Mouse (Mus musculus): ENCODE measurements around the gene Mat2a.

DNA sequence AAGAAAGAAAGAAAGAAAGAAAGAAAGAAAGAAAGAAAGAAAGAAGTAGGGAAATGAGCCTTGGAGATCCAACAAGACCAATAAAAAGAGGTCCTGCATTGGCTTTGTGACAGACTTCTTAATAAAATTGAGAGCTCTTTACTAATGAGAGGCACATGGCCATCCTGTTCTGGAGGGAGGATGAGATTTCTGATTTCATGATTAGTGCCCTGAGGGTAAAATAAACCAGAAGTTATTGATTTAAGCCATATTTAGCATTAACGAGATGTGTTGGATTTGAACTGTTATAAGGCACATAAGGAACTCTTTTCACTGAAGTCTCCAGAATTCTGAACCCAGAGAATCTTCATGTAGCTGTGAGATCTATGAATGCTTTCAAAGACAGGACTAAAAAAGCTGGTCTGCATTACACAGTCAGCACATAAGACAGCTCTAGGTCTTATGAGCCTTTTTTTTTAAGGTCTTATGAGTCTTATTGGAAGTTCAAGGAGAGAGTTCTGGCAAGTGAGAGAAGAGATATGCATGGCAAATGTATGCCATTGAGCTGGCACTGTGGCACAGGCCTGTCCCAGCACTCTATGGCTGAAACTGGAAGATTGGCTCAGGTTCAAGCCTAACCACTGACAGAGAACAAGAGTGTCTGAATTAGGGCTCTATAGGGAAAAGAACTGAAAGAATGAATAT, 3.7 kb upstream of the Mat2a start:
- TF ChIP-seq POLR2A (IDR thresholded peaks at IDR 0.05; ENCODE audit: borderline replicate concordance, extremely low read depth, insufficient read depth, insufficient read length, poor library complexity, severe bottlenecking) (no peak), CTCF (IDR thresholded peaks at IDR 0.05; ENCODE audit: borderline replicate concordance, extremely low read depth, insufficient read depth, insufficient read length) (no peak)

Data from brain, embryonic 14.5 days (tissue).